Comparison of ENCODE assay signal across 21 mouse cellular contexts in genomic region chr10:18113473-18114093, GRCm38 (mm10). TPM values are rescaled to one million over a fixed set of nuclear protein-coding genes. Genes with fewer than 3 reads are reported as not detected.
A peak's percentile ranks its signal among the peaks of the same experiment; 100 is the strongest.
DNase-seq lines count a peak whose midpoint lies in the region; ATAC-seq lines count a peak whose summit lies in the region.
"Had no signal": no experiment of that assay in that cellular context is flagged by ENCODE, and none has a peak within 500 bp of the region (broad histone marks: within the 10 kb centered on the region; RNA-seq: fewer than 3 reads in every experiment).

No protein-coding gene starts in this region.

- ATAC-seq in hematopoietic stem cell, adult 5-6 weeks (replicated peaks in 1 of 2; ENCODE audit: insufficient read depth in 1 of 2, low FRiP score in 2 of 2, low TSS enrichment in 1 of 2, low read depth in 1 of 2, poor library complexity in 2 of 2, severe bottlenecking in 2 of 2): peak; percentile 72 to 87
- ATAC-seq in megakaryocyte-erythroid progenitor cell, adult 5-6 weeks (replicated peaks; ENCODE audit: low FRiP score, low TSS enrichment, poor library complexity, severe bottlenecking): peak; percentile 47; the same call in 1 of the 2 replicates
- no peak for ATAC-seq in erythroblast, adult 5-6 weeks (replicated peaks; ENCODE audit: low FRiP score, poor library complexity, severe bottlenecking)
- ATAC-seq: forebrain, embryonic 14.5 days; forebrain, postnatal 0 days; hindbrain, postnatal 0 days; inflammation-experienced regulatory T-cells, adult 6 months had no signal

- peak; percentile 27 for DNase-seq in ZHBTc4 (ENCODE audit: low read depth, low spot score)
- DNase-seq in right cerebral cortex, postnatal 14 days: no peak
- no peak for DNase-seq in right cerebral cortex, adult 2 months (ENCODE audit: low spot score in 2 of 2)
- DNase-seq: adrenal gland, adult 8-10 months; adrenal gland, postnatal 25 days; cerebellum, adult 11-12 months; cerebellum, adult 8-10 months; cerebellum, postnatal 10 days; cerebellum, postnatal 36 days; forebrain, postnatal 0 days; gastrocnemius, adult 2 months; gastrocnemius, postnatal 14 days; heart, adult 18-20 months; heart, postnatal 10 days; heart, postnatal 36 days had no signal

RNA-seq across cellular contexts. Expression of gene Reps1, which starts 57.9 kb away (rescaled TPM):
- total RNA-seq in hematopoietic stem cell, adult 5-6 weeks (2017): 72.3 and 81.3 TPM in 2 replicates
- 44.4 and 55.8 TPM in 2 replicates for total RNA-seq in megakaryocyte-erythroid progenitor cell, adult 5-6 weeks (2014; fragmentation: Nextera tagmentation)
- 23.0 and 25.5 TPM in 2 replicates for total RNA-seq in megakaryocyte-erythroid progenitor cell, adult 5-6 weeks (2017)
- total RNA-seq in erythroblast, adult 5-6 weeks (2015; ENCODE audit: low replicate concordance): 23.6 and 27.5 TPM in 2 replicates
- 7.2 and 14.7 TPM in 2 replicates for total RNA-seq in erythroblast, adult 5-6 weeks (2017; ENCODE audit: low replicate concordance)
